Mouse (Mus musculus) heart, embryonic 14.5 days (tissue): Measurements from ENCODE around the gene Lexm. TPM values are rescaled to one million over a fixed set of nuclear protein-coding genes. Genes with fewer than 3 reads are reported as not detected.

Source experiments
- ATAC-seq: fragments of 200-750 bp; cut with Nextera tagmentation; 2 replicates; pipeline ENCODE4 v1.8.0; 2017; ENCODE audit warnings: low read depth, moderate TSS enrichment; ENCODE audit not compliant: insufficient number of reproducible peaks, insufficient read depth, low FRiP score
- H3K27ac ChIP-seq, 2 experiments: fragments of 200-500 bp in 1 of 2; fragments of 300-500 bp in 1 of 2; sonication (generic) in 1 of 2; replicated peaks in 1 of 2; 2 replicates each; pipeline ENCODE4 v1.5.1; 2012 to 2014; ENCODE audit warnings: low read depth in 2 of 2, low read length in 2 of 2, control low read depth in 1 of 2, mild to moderate bottlenecking in 1 of 2, mixed read lengths in 1 of 2; ENCODE audit not compliant: control insufficient read depth in 1 of 2, insufficient read depth in 1 of 2
- H3K27me3 ChIP-seq: fragments of 300-500 bp; sonication (generic); 2 replicates; pipeline ENCODE4 v1.6.1; 2014; ENCODE audit warnings: mild to moderate bottlenecking, low read length, control low read depth; ENCODE audit not compliant: control insufficient read depth, insufficient read depth
- H3K36me3 ChIP-seq: fragments of 300-500 bp; sonication (generic); 2 replicates; pipeline ENCODE4 v1.6.1; 2014; ENCODE audit warnings: mild to moderate bottlenecking, control low read depth, low read length, mixed read lengths; ENCODE audit not compliant: control insufficient read depth, insufficient read depth
- H3K4me1 ChIP-seq, 2 experiments: fragments of 200-500 bp in 1 of 2; fragments of 300-500 bp in 1 of 2; sonication (generic) in 1 of 2; 2 replicates each; pipeline ENCODE4 v1.6.1; 2012 to 2014; ENCODE audit warnings: low read length in 2 of 2, control low read depth in 1 of 2, mixed read lengths in 1 of 2; ENCODE audit not compliant: control insufficient read depth in 2 of 2, insufficient read depth in 2 of 2
- H3K4me2 ChIP-seq: fragments of 300-500 bp; sonication (generic); 2 replicates; pipeline ENCODE4 v1.6.1; 2014; ENCODE audit warnings: mild to moderate bottlenecking, low read length
- H3K4me3 ChIP-seq, 2 experiments: fragments of 200-500 bp in 1 of 2; fragments of 300-500 bp in 1 of 2; sonication (generic) in 1 of 2; 2 replicates each; pipeline ENCODE4 v1.5.1; 2012 to 2014; ENCODE audit warnings: low read length in 2 of 2, mild to moderate bottlenecking in 2 of 2, control low read depth in 1 of 2, low read depth in 1 of 2, moderate library complexity in 1 of 2; ENCODE audit not compliant: control insufficient read depth in 1 of 2, insufficient read depth in 1 of 2
- H3K9ac ChIP-seq: fragments of 300-500 bp; sonication (generic); 2 replicates; pipeline ENCODE4 v1.6.1; 2014; ENCODE audit warnings: mild to moderate bottlenecking, low read length
- H3K9me3 ChIP-seq: fragments of 300-500 bp; sonication (generic); 2 replicates; pipeline ENCODE4 v1.6.1; 2016; ENCODE audit warnings: low read length, control low read depth; ENCODE audit not compliant: control insufficient read depth
- WGBS: fragments of 180-500 bp; shearing (Covaris S2); extraction: QIAGEN DNeasy Blood & Tissue Kit; methylation state at CpG from one replicate; pipeline ENCODE4 v1.1.7; 2014; 5-methylcytosine and 5-hydroxymethylcytosine counted together
- polyA plus RNA-seq: library from polyadenylated mRNA; unstranded; fragments of >200 nt; fragmentation: Nextera tagmentation; extraction: Ambion mirVana; gene quantifications from 2 replicates; pipeline ENCODE4 v1.2.1, GENCODE M21; 2014

Lexm gene
- polyA plus RNA-seq, 1 experiment from 2014 or later = not detected

- Histone ChIP-seq H3K27ac (no peak overlapping the region), H3K4me3 (no peak overlapping the region), H3K9me3 (no peaks in the 10 kb centered on the region), H3K27me3 (peaks cover 21% of the 10 kb centered on the region; the same call in 1 of the 2 replicates), H3K9ac (no peak overlapping the region), H3K4me2 (no peak overlapping the region), H3K36me3 (no peaks in the 10 kb centered on the region), H3K4me1 (no peaks in the 10 kb centered on the region)
- ATAC-seq = no peak
- WGBS = 67% methylated on average over 8 of the region's 8 CpGs
These were observed 3.9 kb downstream of the Lexm start for GRCm38 (mm10) chr4:106613105-106613504.

GRCm38 (mm10) chr4:106607905-106608304 is 9.1 kb downstream of the Lexm start:
- Histone ChIP-seq H3K27ac (no peak overlapping the region), H3K9ac (no peak overlapping the region), H3K9me3 (no peaks in the 10 kb centered on the region), H3K4me2 (no peak overlapping the region), H3K4me3 (no peak overlapping the region), H3K4me1 (peaks cover 0 to 2% of the 10 kb centered on the region in 2 experiments; a peak in 1 of 4 replicates), H3K27me3 (no peaks in the 10 kb centered on the region), H3K36me3 (no peaks in the 10 kb centered on the region)
- WGBS = 89% methylated on average over 1 of the region's 1 CpGs
- ATAC-seq = no peak

GRCm38 (mm10) chr4:106606639-106607554 is 10.1 kb downstream of the Lexm start:
- Histone ChIP-seq H3K4me3 (peak overlapping the region; percentile 16 to 18; a peak in 3 of 4 replicates), H3K9me3 (no peaks in the 10 kb centered on the region), H3K4me1 (peaks cover 0 to 2% of the 10 kb centered on the region in 2 experiments; a peak in 1 of 4 replicates), H3K27me3 (no peaks in the 10 kb centered on the region), H3K27ac (no peak overlapping the region), H3K9ac (no peak overlapping the region; the same call in 1 of the 2 replicates), H3K36me3 (no peaks in the 10 kb centered on the region), H3K4me2 (peak overlapping the region; percentile 49)
- peak; percentile 64; the same call in 1 of the 2 replicates for ATAC-seq
- WGBS = 34% methylated on average over 18 of the region's 18 CpGs

GRCm38 (mm10) chr4:106600770-106601169 is 16.3 kb downstream of the Lexm start:
- H3K36me3 ChIP-seq = no peaks in the 10 kb centered on the region
- H3K27ac ChIP-seq = peak overlapping the region; percentile 34 to 53; a peak in 3 of 4 replicates
- no peak overlapping the region for H3K9ac ChIP-seq
- no peaks in the 10 kb centered on the region for H3K9me3 ChIP-seq
- ATAC-seq = no peak
- H3K27me3 ChIP-seq = no peaks in the 10 kb centered on the region
- H3K4me1 ChIP-seq = peaks cover 3 to 4% of the 10 kb centered on the region in 2 experiments; a peak in 1 of 4 replicates
- no peak overlapping the region for H3K4me2 ChIP-seq
- no peak overlapping the region for H3K4me3 ChIP-seq
- 24% methylated on average over 4 of the region's 4 CpGs for WGBS

- 57% methylated on average over 1 of the region's 1 CpGs for WGBS
- peaks cover 3 to 4% of the 10 kb centered on the region in 2 experiments; a peak in 1 of 4 replicates for H3K4me1 ChIP-seq
These were observed 17.6 kb downstream of the Lexm start for GRCm38 (mm10) chr4:106599415-106599814.

GRCm38 (mm10) chr4:106597741-106598140 is 19.3 kb downstream of the Lexm start:
- Histone ChIP-seq H3K27ac (no peak overlapping the region), H3K4me3 (no peak overlapping the region), H3K4me1 (peaks cover 3 to 4% of the 10 kb centered on the region in 2 experiments; a peak in 1 of 4 replicates), H3K4me2 (no peak overlapping the region), H3K9me3 (no peaks in the 10 kb centered on the region), H3K36me3 (no peaks in the 10 kb centered on the region), H3K27me3 (no peaks in the 10 kb centered on the region), H3K9ac (no peak overlapping the region)
- WGBS = 84% methylated on average over 4 of the region's 4 CpGs
- ATAC-seq = no peak

More at GRCm38 (mm10) chr4:106599415-106599814, 17.6 kb downstream of the Lexm start:
- no peaks in the 10 kb centered on the region for H3K36me3 ChIP-seq
- H3K4me2 ChIP-seq = no peak overlapping the region
- no peak overlapping the region for H3K9ac ChIP-seq
- no peaks in the 10 kb centered on the region for H3K9me3 ChIP-seq
- H3K27me3 ChIP-seq = no peaks in the 10 kb centered on the region
- H3K27ac ChIP-seq = no peak overlapping the region
- ATAC-seq = no peak
- H3K4me3 ChIP-seq = no peak overlapping the region

GRCm38 (mm10) chr4:106597055-106597454 is 20.0 kb downstream of the Lexm start:
- no peak overlapping the region for H3K4me3 ChIP-seq
- WGBS = 72% methylated on average over 9 of the region's 9 CpGs
- ATAC-seq = no peak
- no peaks in the 10 kb centered on the region for H3K27me3 ChIP-seq
- H3K27ac ChIP-seq = no peak overlapping the region
- H3K9ac ChIP-seq = no peak overlapping the region
- peaks cover 3 to 4% of the 10 kb centered on the region in 2 experiments; a peak in 1 of 4 replicates for H3K4me1 ChIP-seq
- no peak overlapping the region for H3K4me2 ChIP-seq
- H3K36me3 ChIP-seq = no peaks in the 10 kb centered on the region
- H3K9me3 ChIP-seq = no peaks in the 10 kb centered on the region
